Mouse (Mus musculus): ENCODE results near the gene Tmem127.
A peak's percentile ranks its signal among the peaks of the same experiment; 100 is the strongest.
"Not testable (repeated sequence)": the region's sequence is repeated elsewhere in the genome, so short reads cannot be mapped to it uniquely, and the experiment has no call there.

Tmem127 gene

GRCm38 (mm10) chr2:127301883-127302282 lies 54.2 kb downstream of the Tmem127 start:
- peaks cover 33% of the 10 kb centered on the region for H3K4me1 ChIP-seq (replicated peaks; ENCODE audit: low read depth, low read length)
- no peaks in the 10 kb centered on the region for H3K27me3 ChIP-seq (ENCODE audit: insufficient read depth, low read length)
- H3K4me3 ChIP-seq (replicated peaks; ENCODE audit: low read length), result no peak overlapping the region
- H3K36me3 ChIP-seq (ENCODE audit: insufficient read depth, low read length), result peaks cover 48% of the 10 kb centered on the region
- TF ChIP-seq CTCF (conservative IDR thresholded peaks at IDR 0.05; ENCODE audit: low read length), result no peak
- no peak for TF ChIP-seq POU5F1 (IDR thresholded peaks at IDR 0.05; ENCODE audit: borderline replicate concordance, low read length)
- TF ChIP-seq NANOG (IDR thresholded peaks at IDR 0.05; ENCODE audit: borderline replicate concordance, low read length), result no peak
- H3K9me3 ChIP-seq (ENCODE audit: low read length), result no peaks in the 10 kb centered on the region

- not testable (repeated sequence) for H3K9me3 ChIP-seq (ENCODE audit: low read length); H3K4me3 ChIP-seq (replicated peaks; ENCODE audit: low read length); H3K27me3 ChIP-seq (ENCODE audit: insufficient read depth, low read length)
- H3K4me1 ChIP-seq (replicated peaks; ENCODE audit: low read depth, low read length), result peaks cover 32% of the 10 kb centered on the region
- peaks cover 25% of the 10 kb centered on the region for H3K36me3 ChIP-seq (ENCODE audit: insufficient read depth, low read length)
Observed at GRCm38 (mm10) chr2:127304192-127304591, 56.5 kb downstream of the Tmem127 start.

GRCm38 (mm10) chr2:127304609-127305210 lies 57.0 kb downstream of the Tmem127 start:
- TF ChIP-seq POU5F1 (IDR thresholded peaks at IDR 0.05; ENCODE audit: borderline replicate concordance, low read length), result no peak
- TF ChIP-seq NANOG (IDR thresholded peaks at IDR 0.05; ENCODE audit: borderline replicate concordance, low read length), result no peak
- TF ChIP-seq CTCF (conservative IDR thresholded peaks at IDR 0.05; ENCODE audit: low read length), result no peak
- H3K36me3 ChIP-seq (ENCODE audit: insufficient read depth, low read length), result peaks cover 21% of the 10 kb centered on the region
- peaks cover 29% of the 10 kb centered on the region for H3K4me1 ChIP-seq (replicated peaks; ENCODE audit: low read depth, low read length)
- H3K4me3 ChIP-seq (replicated peaks; ENCODE audit: low read length), result no peak overlapping the region
- no peaks in the 10 kb centered on the region for H3K9me3 ChIP-seq (ENCODE audit: low read length)
- H3K27me3 ChIP-seq (ENCODE audit: insufficient read depth, low read length), result no peaks in the 10 kb centered on the region

GRCm38 (mm10) chr2:127306123-127306522 lies 58.4 kb downstream of the Tmem127 start:
- no peak for TF ChIP-seq NANOG (IDR thresholded peaks at IDR 0.05; ENCODE audit: borderline replicate concordance, low read length)
- peaks cover 9% of the 10 kb centered on the region; the same call in 1 of the 2 replicates for H3K36me3 ChIP-seq (ENCODE audit: insufficient read depth, low read length)
- no peaks in the 10 kb centered on the region for H3K27me3 ChIP-seq (ENCODE audit: insufficient read depth, low read length)
- H3K9me3 ChIP-seq (ENCODE audit: low read length), result no peaks in the 10 kb centered on the region
- H3K4me1 ChIP-seq (replicated peaks; ENCODE audit: low read depth, low read length), result peaks cover 15% of the 10 kb centered on the region
- no peak overlapping the region for H3K4me3 ChIP-seq (replicated peaks; ENCODE audit: low read length)

- Histone ChIP-seq H3K4me3 (replicated peaks; ENCODE audit: low read length) (no peak overlapping the region), H3K36me3 (ENCODE audit: insufficient read depth, low read length) (peaks cover 2% of the 10 kb centered on the region; the same call in 1 of the 2 replicates), H3K27me3 (ENCODE audit: insufficient read depth, low read length) (no peaks in the 10 kb centered on the region), H3K9me3 (ENCODE audit: low read length) (peaks cover 5% of the 10 kb centered on the region; the same call in 1 of the 2 replicates), H3K4me1 (replicated peaks; ENCODE audit: low read depth, low read length) (0 out of 2 replicates have a peak, but pooled peaks cover 4% of the 10 kb centered on the region)
- no peak for TF ChIP-seq NANOG (IDR thresholded peaks at IDR 0.05; ENCODE audit: borderline replicate concordance, low read length)
- TF ChIP-seq POU5F1 (IDR thresholded peaks at IDR 0.05; ENCODE audit: borderline replicate concordance, low read length), result no peak
Observed at GRCm38 (mm10) chr2:127307179-127307578, 59.5 kb downstream of the Tmem127 start.

- Histone ChIP-seq H3K36me3 (ENCODE audit: insufficient read depth, low read length) (no peaks in the 10 kb centered on the region), H3K9me3 (ENCODE audit: low read length) (peaks cover 5% of the 10 kb centered on the region; the same call in 1 of the 2 replicates), H3K4me3 (replicated peaks; ENCODE audit: low read length) (no peak overlapping the region), H3K27me3 (ENCODE audit: insufficient read depth, low read length) (no peaks in the 10 kb centered on the region), H3K4me1 (replicated peaks; ENCODE audit: low read depth, low read length) (0 out of 2 replicates have a peak, but pooled peaks cover 3% of the 10 kb centered on the region)
- TF ChIP-seq CTCF (conservative IDR thresholded peaks at IDR 0.05; ENCODE audit: low read length) (peak; percentile 69), POU5F1 (IDR thresholded peaks at IDR 0.05; ENCODE audit: borderline replicate concordance, low read length) (no peak), NANOG (IDR thresholded peaks at IDR 0.05; ENCODE audit: borderline replicate concordance, low read length) (no peak)
Observed at GRCm38 (mm10) chr2:127308660-127309059, 61.0 kb downstream of the Tmem127 start.

- no peaks in the 10 kb centered on the region for H3K27me3 ChIP-seq (ENCODE audit: insufficient read depth, low read length)
- TF ChIP-seq POU5F1 (IDR thresholded peaks at IDR 0.05; ENCODE audit: borderline replicate concordance, low read length), result no peak
- TF ChIP-seq CTCF (conservative IDR thresholded peaks at IDR 0.05; ENCODE audit: low read length), result no peak
- TF ChIP-seq NANOG (IDR thresholded peaks at IDR 0.05; ENCODE audit: borderline replicate concordance, low read length), result no peak
- 0 out of 2 replicates have a peak, but pooled peaks cover 3% of the 10 kb centered on the region for H3K4me1 ChIP-seq (replicated peaks; ENCODE audit: low read depth, low read length)
- peaks cover 5% of the 10 kb centered on the region; the same call in 1 of the 2 replicates for H3K9me3 ChIP-seq (ENCODE audit: low read length)
- H3K36me3 ChIP-seq (ENCODE audit: insufficient read depth, low read length), result no peaks in the 10 kb centered on the region
- no peak overlapping the region for H3K4me3 ChIP-seq (replicated peaks; ENCODE audit: low read length)
Observed at GRCm38 (mm10) chr2:127310246-127310645, 62.5 kb downstream of the Tmem127 start.

- Histone ChIP-seq H3K27me3 (ENCODE audit: insufficient read depth, low read length) (no peaks in the 10 kb centered on the region), H3K4me1 (replicated peaks; ENCODE audit: low read depth, low read length) (0 out of 2 replicates have a peak, but pooled peaks cover 3% of the 10 kb centered on the region), H3K4me3 (replicated peaks; ENCODE audit: low read length) (no peak overlapping the region), H3K36me3 (ENCODE audit: insufficient read depth, low read length) (no peaks in the 10 kb centered on the region), H3K9me3 (ENCODE audit: low read length) (peaks cover 5% of the 10 kb centered on the region; the same call in 1 of the 2 replicates)
- no peak for TF ChIP-seq POU5F1 (IDR thresholded peaks at IDR 0.05; ENCODE audit: borderline replicate concordance, low read length)
- TF ChIP-seq NANOG (IDR thresholded peaks at IDR 0.05; ENCODE audit: borderline replicate concordance, low read length), result no peak
- no peak for TF ChIP-seq CTCF (conservative IDR thresholded peaks at IDR 0.05; ENCODE audit: low read length)
Observed at GRCm38 (mm10) chr2:127310685-127311084, 63.0 kb downstream of the Tmem127 start.
